8 mouse cellular contexts compared by ENCODE assay signal in the genomic region with DNA sequence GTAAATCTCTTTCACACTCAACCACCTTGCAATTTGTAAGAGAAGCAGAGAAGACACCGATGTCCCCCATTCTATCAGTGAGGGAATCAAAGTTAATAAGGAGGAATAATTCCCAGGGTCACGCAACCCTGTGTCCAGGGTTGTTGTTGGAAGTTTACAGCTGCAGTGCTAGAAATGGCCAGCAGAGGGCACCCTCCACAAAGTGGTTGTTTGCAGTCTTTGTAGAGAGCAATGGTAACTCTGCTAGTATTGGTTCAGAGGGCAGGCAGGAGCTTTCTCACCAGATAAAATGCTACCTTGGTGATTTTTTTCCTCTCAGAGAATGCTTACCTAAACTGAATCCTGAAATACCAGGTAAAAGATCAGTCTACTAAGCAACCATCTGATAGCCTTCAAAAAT. TPM values are rescaled to one million over a fixed set of nuclear protein-coding genes. Genes with fewer than 3 reads are reported as not detected.
DNase-seq lines count a peak whose midpoint lies in the region; ATAC-seq and TF ChIP-seq lines count a peak whose summit lies in the region.

No protein-coding gene starts in this region.

- TF ChIP-seq POLR2A in brain, embryonic 14.5 days (IDR thresholded peaks at IDR 0.05; ENCODE audit: borderline replicate concordance, extremely low read depth, insufficient read depth, insufficient read length, poor library complexity, severe bottlenecking) = no peak

- H3K36me3 ChIP-seq in G1E (replicated peaks) = no peaks in the 10 kb centered on the region
- no peaks in the 10 kb centered on the region for H3K36me3 ChIP-seq in forebrain, embryonic 10.5 days (replicated peaks)
- no peaks in the 10 kb centered on the region for H3K36me3 ChIP-seq in hindbrain, embryonic 13.5 days
- no peaks in the 10 kb centered on the region for H3K36me3 ChIP-seq in midbrain, embryonic 12.5 days

- no peak overlapping the region for H3K9ac ChIP-seq in hindbrain, embryonic 13.5 days
- H3K9ac ChIP-seq in midbrain, embryonic 12.5 days (replicated peaks) = no peak overlapping the region

- H3K9me3 ChIP-seq in G1E (replicated peaks) = peaks cover 6% of the 10 kb centered on the region
- no peaks in the 10 kb centered on the region for H3K9me3 ChIP-seq in forebrain, embryonic 10.5 days
- no peaks in the 10 kb centered on the region for H3K9me3 ChIP-seq in hindbrain, embryonic 13.5 days
- H3K9me3 ChIP-seq in midbrain, embryonic 12.5 days = no peaks in the 10 kb centered on the region

- peaks cover 5% of the 10 kb centered on the region; the same call in 1 of the 2 replicates for H3K27me3 ChIP-seq in G1E (ENCODE audit: insufficient read depth, low read length)
- H3K27me3 ChIP-seq in forebrain, embryonic 10.5 days (ENCODE audit: poor library complexity, severe bottlenecking) = peaks cover 11% of the 10 kb centered on the region; the same call in 1 of the 2 replicates
- no peaks in the 10 kb centered on the region for H3K27me3 ChIP-seq in hindbrain, embryonic 13.5 days
- H3K27me3 ChIP-seq in midbrain, embryonic 12.5 days = peaks cover 4% of the 10 kb centered on the region; the same call in 1 of the 2 replicates

- 22% methylated on average over 2 of the region's 2 CpGs for WGBS in forebrain, embryonic 10.5 days
- WGBS in hindbrain, embryonic 13.5 days = 20% methylated on average over 2 of the region's 2 CpGs
- 18% methylated on average over 2 of the region's 2 CpGs for WGBS in midbrain, embryonic 12.5 days

- peak; percentile 37 for DNase-seq in G1E (ENCODE audit: low spot score)
- DNase-seq in brain, embryonic 14.5 days (ENCODE audit: low read depth) = peak; percentile 84
- peak; percentile 85 for DNase-seq in forebrain, embryonic 10.5 days (ENCODE audit: extremely low spot score, low spot score)
- peak; percentile 85 to 89 for DNase-seq in left cerebral cortex, adult 18-20 months (ENCODE audit: low spot score in 2 of 2)
- peak; percentile 91 for DNase-seq in right cerebral cortex, postnatal 4 days

- no peak overlapping the region for H3K27ac ChIP-seq in forebrain, embryonic 10.5 days
- H3K27ac ChIP-seq in hindbrain, embryonic 13.5 days = no peak overlapping the region
- no peak overlapping the region for H3K27ac ChIP-seq in midbrain, embryonic 12.5 days (replicated peaks)

- ATAC-seq in G1E (ENCODE audit: extremely low read depth, insufficient number of reproducible peaks, low FRiP score, poor library complexity, severe bottlenecking) = no peak
- ATAC-seq in hindbrain, embryonic 13.5 days (ENCODE audit: low FRiP score) = peak; percentile 33; the same call in 1 of the 2 replicates
- peak; percentile 13; the same call in 1 of the 2 replicates for ATAC-seq in midbrain, embryonic 12.5 days (ENCODE audit: low FRiP score, low read depth)
- ATAC-seq in inflammation-experienced regulatory T-cells, adult 6 months = no peak

- peak; percentile 83 for TF ChIP-seq CTCF in G1E (IDR thresholded peaks at IDR 0.05; ENCODE audit: low read depth, low read length)
- TF ChIP-seq CTCF in brain, embryonic 14.5 days (IDR thresholded peaks at IDR 0.05; ENCODE audit: borderline replicate concordance, extremely low read depth, insufficient read depth, insufficient read length) = peak; percentile 89

- H3K4me2 ChIP-seq in hindbrain, embryonic 13.5 days = no peak overlapping the region
- no peak overlapping the region for H3K4me2 ChIP-seq in midbrain, embryonic 12.5 days (replicated peaks)

- no peak overlapping the region for H3K4me3 ChIP-seq in G1E (ENCODE audit: low read depth, low read length)
- H3K4me3 ChIP-seq in forebrain, embryonic 10.5 days = no peak overlapping the region
- H3K4me3 ChIP-seq in hindbrain, embryonic 13.5 days = no peak overlapping the region
- H3K4me3 ChIP-seq in midbrain, embryonic 12.5 days = no peak overlapping the region

- H3K4me1 ChIP-seq in G1E (ENCODE audit: insufficient read depth, low read depth, low read length) = peaks cover 3% of the 10 kb centered on the region; the same call in 1 of the 2 replicates
- peaks cover 34% of the 10 kb centered on the region for H3K4me1 ChIP-seq in forebrain, embryonic 10.5 days
- peaks cover 10% of the 10 kb centered on the region for H3K4me1 ChIP-seq in hindbrain, embryonic 13.5 days (replicated peaks)
- H3K4me1 ChIP-seq in midbrain, embryonic 12.5 days = peaks cover 13% of the 10 kb centered on the region

RNA-seq across cellular contexts. Expression of a gene that starts 18.1 kb away (rescaled TPM):
- total RNA-seq in G1E (2014; fragmentation: Nextera tagmentation) (not detected in 2 replicates), G1E (2017) (0.27 TPM in 1 of 2 replicates, not detected in the other)
- polyA plus RNA-seq in G1E (2012) = not detected in 2 replicates
- 7.7 and 8.2 TPM in 2 replicates for polyA plus RNA-seq in brain, embryonic 14.5 days (2012; rRNA removed)
- 15.7 and 16.2 TPM in 2 replicates for polyA plus RNA-seq in forebrain, embryonic 10.5 days (2016; fragmentation: Nextera tagmentation; extraction: Ambion mirVana)
- 6.1 and 7.9 TPM in 2 replicates for polyA plus RNA-seq in hindbrain, embryonic 13.5 days (2015; fragmentation: Nextera tagmentation; extraction: Ambion mirVana)
- 10 to 100 TPM; 13.2 to 18.8 TPM for total RNA-seq in left cerebral cortex, adult 18-20 months (2021)
- polyA plus RNA-seq in midbrain, embryonic 12.5 days (2016; fragmentation: Nextera tagmentation; extraction: Ambion mirVana) = 14.6 and 14.7 TPM in 2 replicates
- polyA plus RNA-seq in inflammation-experienced regulatory T-cells, adult 6 months (2017; shearing (Covaris generic)) = under 1 TPM in 1 of 3 experiments, not detected in 2; 0.58 TPM

RNA-seq across cellular contexts. Expression of a gene that starts 37.9 kb away (rescaled TPM):
- total RNA-seq in G1E (2014; fragmentation: Nextera tagmentation) = 158 and 216 TPM in 2 replicates
- 111 and 138 TPM in 2 replicates for total RNA-seq in G1E (2017)
- polyA plus RNA-seq in G1E (2012) = 11.0 and 16.7 TPM in 2 replicates
- 24.2 and 27.7 TPM in 2 replicates for polyA plus RNA-seq in brain, embryonic 14.5 days (2012; rRNA removed)
- polyA plus RNA-seq in forebrain, embryonic 10.5 days (2016; fragmentation: Nextera tagmentation; extraction: Ambion mirVana) = 96.1 and 101 TPM in 2 replicates
- polyA plus RNA-seq in hindbrain, embryonic 13.5 days (2015; fragmentation: Nextera tagmentation; extraction: Ambion mirVana) = 58.2 and 59.6 TPM in 2 replicates
- 10 to 100 TPM; 30.1 to 32.1 TPM for total RNA-seq in left cerebral cortex, adult 18-20 months (2021)
- polyA plus RNA-seq in midbrain, embryonic 12.5 days (2016; fragmentation: Nextera tagmentation; extraction: Ambion mirVana) = 79.4 and 83.9 TPM in 2 replicates
- polyA plus RNA-seq in inflammation-experienced regulatory T-cells, adult 6 months (2017; shearing (Covaris generic)) = 100 to 1,000 TPM; 101 to 118 (median 101) TPM

Comparison
In these comparisons a context has a peak if more than half of its experiments do, and no peak if none do; other contexts are left out.
1. ATAC-seq: peak in hindbrain, embryonic 13.5 days (single experiment) and midbrain, embryonic 12.5 days (single experiment); none in G1E (single experiment) and inflammation-experienced regulatory T-cells, adult 6 months (single experiment).
2. DNase-seq: peak in every context shown above with its lines; median percentile 91 in right cerebral cortex, postnatal 4 days; 87 in left cerebral cortex, adult 18-20 months; 85 in forebrain, embryonic 10.5 days; 84 in brain, embryonic 14.5 days; 37 in G1E.